Mouse (Mus musculus) adrenal gland, postnatal 36 days (tissue): ENCODE measurements around the gene Try4. TPM values are rescaled to one million over a fixed set of nuclear protein-coding genes. Genes with fewer than 3 reads are reported as not detected.
"Not testable (repeated sequence)": the region's sequence is repeated elsewhere in the genome, so short reads cannot be mapped to it uniquely, and the experiment has no call there.

ENCODE experiments used
- DNase-seq, 2 experiments: peaks; one replicate each; pipeline ENCODE4 v3.0.0; 2021; ENCODE audit warnings: mixed read lengths in 1 of 2
- long read RNA-seq, 2 experiments: library from polyadenylated mRNA; stranded (forward); transcript quantifications; one replicate each; pipeline ENCODE4 v2.0.0; 2021; ENCODE audit warnings: borderline sequencing depth in 2 of 2
- total RNA-seq, 2 experiments: library from RNA; stranded (reverse); gene quantifications; 2 replicates each; pipeline ENCODE4 v1.2.3; 2021

The Try4 gene
- total RNA-seq = not detected
- long read RNA-seq, experiment 1 = 0 reads
- long read RNA-seq, experiment 2, transcript Try4-201 (5 exons, 801 nt) = major isoform, 465 of 525 reads
- long read RNA-seq, experiment 2, partial matches to known transcripts = 54 of 525 reads
- long read RNA-seq, experiment 2, other reads (novel, unspliced or antisense) = 6 of 525 reads

DNA sequence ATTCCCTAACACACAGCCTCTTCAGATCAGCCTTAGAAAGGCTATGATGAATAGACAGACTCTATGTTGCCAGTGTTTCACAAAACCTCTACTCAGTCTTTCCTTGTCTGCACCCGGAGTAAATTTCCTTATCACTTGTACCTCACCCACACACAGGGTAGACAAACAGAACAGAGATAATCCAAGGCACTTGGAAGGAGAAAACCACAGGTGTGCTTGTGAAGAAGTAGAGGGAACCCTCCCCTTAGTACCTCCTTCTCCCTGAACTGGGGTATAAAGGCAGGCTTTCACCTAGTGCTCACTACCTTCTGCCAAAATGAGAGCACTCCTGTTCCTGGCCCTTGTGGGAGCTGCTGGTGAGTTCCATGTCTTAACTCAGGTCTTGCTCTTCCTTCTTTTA lies at the start of gene Try4:
Gene Try4 (plus strand): TSS at position 301 of the 400 bp plus-strand sequence.
- no peak for DNase-seq

DNA sequence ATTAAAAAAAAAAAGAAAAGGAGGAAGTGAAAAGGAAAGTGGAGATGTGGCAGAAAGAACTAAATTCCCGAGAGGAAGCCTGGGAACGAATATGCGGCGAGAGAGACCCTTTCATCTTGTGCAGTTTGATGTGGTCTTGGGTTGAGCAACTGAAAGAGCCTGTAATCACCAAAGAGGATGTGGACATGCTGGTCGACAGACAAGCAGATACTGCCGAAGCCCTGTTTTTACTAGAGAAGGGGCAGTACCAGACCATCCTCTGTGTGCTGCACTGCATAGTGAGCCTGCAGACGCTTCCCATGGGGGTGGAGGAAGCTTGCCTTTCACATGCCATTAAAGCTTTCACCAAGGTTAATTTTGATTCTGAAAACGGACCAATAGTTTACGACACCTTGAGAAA lies 48.8 kb upstream of the Try4 start:
- not testable (repeated sequence) for DNase-seq

DNA sequence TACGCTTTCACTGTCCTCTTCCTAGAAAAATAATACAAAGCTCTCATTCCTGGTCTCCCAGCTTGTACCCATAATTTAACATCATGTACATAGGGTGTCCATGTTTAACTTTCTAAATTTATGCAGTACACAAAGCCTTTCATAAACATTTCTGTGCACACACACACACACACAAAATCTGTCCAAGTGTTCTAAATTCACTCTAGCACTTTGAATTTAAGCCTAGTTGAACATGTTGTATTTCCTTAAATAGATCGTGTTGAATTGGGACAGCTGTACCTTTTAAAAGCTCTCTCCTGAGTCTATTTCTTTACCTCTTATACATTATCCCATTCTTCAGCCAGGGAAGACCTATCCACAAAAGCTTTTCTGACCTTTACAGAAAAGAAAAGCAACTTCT lies 45.6 kb upstream of the Try4 start:
- DNase-seq = no peak

GRCm38 (mm10) chr6:41257432-41257831 lies 44.6 kb upstream of the Try4 start:
- no peak for DNase-seq

- DNase-seq = no peak
These were observed 39.3 kb upstream of the Try4 start for GRCm38 (mm10) chr6:41262796-41263195.

GRCm38 (mm10) chr6:41266140-41266539 lies 35.9 kb upstream of the Try4 start:
- no peak for DNase-seq

GRCm38 (mm10) chr6:41298255-41298654 lies 3.8 kb upstream of the Try4 start:
- DNase-seq = no peak

DNA sequence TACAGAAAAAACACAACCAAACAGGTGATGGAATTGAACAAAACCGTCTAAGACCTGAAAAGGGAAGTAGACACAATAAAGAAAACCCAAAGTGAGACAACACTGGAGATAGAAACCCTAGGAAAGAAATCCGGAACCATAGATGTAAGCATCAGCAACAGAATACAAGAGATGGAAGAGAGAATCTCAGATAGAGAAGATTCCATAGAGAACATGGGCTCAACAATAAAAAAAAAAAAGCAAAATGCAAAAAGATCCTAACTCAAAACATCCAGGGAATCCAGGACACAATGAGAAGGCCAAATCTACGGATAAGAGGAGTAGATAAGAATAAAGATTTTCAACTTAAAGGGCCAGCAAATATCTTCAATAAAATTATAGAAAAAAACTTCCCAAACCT lies 14.7 kb downstream of the Try4 start, which contains the start of gene Try5:
Gene Try5 (minus strand): TSS at position 101 of the 400 bp plus-strand sequence.
- DNase-seq = not testable (repeated sequence)

DNA sequence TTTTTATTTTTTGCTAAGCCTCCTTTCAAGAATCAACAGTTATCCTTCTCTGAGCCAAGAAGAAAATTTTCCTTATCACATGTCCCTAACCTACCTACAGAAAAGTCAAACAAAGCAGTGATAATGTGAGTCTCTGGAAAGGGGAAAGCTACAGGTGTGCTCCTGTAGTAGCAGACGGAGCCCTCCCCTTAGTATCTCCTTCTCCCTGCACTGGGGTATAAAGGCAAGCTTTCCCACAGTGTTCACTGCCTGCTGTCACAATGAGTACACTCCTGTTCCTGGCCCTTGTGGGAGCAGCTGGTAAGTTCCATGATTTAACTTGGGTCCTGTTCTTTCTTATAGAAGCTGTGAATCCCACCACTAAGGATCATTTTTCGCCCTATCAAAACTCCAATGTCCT lies 51.9 kb downstream of the Try4 start, which contains the start of gene Try10:
Gene Try10 (plus strand): TSS at position 174 of the 400 bp plus-strand sequence.
- DNase-seq = no peak

Other genes starting within 250 kb of the Try4 start
- not detected for gene Try5, start 14.6 kb downstream of the Try4 start, total RNA-seq
- not detected for gene Try10, start 51.8 kb downstream of the Try4 start, total RNA-seq
- gene Prss3, start 75.4 kb downstream of the Try4 start, total RNA-seq = not detected
- not detected for gene Gm5771, start 90.1 kb downstream of the Try4 start, total RNA-seq
- not detected for gene Gm10334, start 143.9 kb downstream of the Try4 start, total RNA-seq
- not detected for gene Prss1, start 156.7 kb downstream of the Try4 start, total RNA-seq
- gene Prss2, start 219.5 kb downstream of the Try4 start, total RNA-seq = not detected